Mouse (Mus musculus): ENCODE results near the gene Olfr1198. TPM values are rescaled to one million over a fixed set of nuclear protein-coding genes. Genes with fewer than 3 reads are reported as not detected.

Gene Olfr1198
- not detected in 2 replicates for total RNA-seq (2023)

DNA sequence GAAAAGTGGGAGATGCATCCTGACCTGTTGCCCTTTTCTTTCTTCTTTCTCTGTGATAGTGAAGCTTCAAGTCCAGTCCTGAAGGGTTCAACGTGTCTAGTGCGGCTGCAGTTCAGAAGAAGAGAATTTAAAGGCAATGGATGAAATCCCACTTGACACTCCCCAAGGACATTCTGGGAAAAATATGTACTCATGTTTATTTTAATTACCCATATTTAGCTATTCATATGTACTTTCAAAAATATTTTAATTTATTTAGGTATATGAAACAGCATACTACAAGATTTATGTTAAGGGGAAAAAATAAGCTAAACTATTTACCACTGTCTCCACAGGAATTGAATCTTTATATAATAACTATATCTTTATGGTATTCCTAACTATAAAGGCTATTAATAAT, at the start of gene Olfr1198:
TSS of gene Olfr1198 (minus strand) at position 101 of the 400 bp plus-strand sequence.

GRCm38 (mm10) chr2:88792736-88793135, 41.6 kb upstream of the Olfr1198 start, which contains the start of gene Olfr1201:
TSS of gene Olfr1201 (plus strand) at chr2:88793036.

DNA sequence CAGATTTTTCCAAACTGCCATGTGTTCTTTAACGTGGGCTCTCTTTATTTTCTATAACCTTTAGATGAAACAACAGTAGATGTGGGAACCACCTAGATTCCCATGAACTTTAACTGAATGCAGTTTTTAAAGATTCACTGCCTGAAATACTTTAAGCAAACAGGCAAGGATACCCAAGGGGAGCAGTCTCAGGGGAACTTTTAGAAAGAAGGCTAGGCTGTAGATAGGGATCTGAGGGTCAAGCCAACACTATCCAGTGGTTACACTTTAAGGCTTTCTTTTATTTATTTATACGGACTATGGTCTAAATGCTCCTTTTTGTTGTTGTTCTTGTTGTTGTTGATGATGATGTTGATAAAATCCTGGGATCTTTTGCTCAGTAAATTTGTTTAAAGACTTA, 19.2 kb upstream of the Olfr1198 start, which contains the start of gene Olfr1200:
TSS of gene Olfr1200 (minus strand) at position 101 of the 400 bp plus-strand sequence.

GRCm38 (mm10) chr2:88760369-88760768, 9.2 kb upstream of the Olfr1198 start, which contains the start of gene Olfr1199:
TSS of gene Olfr1199 (minus strand) at chr2:88760469.

GRCm38 (mm10) chr2:88732266-88732665, 18.9 kb downstream of the Olfr1198 start, which contains the start of gene Olfr1197:
TSS of gene Olfr1197 (minus strand) at chr2:88732366.

DNA sequence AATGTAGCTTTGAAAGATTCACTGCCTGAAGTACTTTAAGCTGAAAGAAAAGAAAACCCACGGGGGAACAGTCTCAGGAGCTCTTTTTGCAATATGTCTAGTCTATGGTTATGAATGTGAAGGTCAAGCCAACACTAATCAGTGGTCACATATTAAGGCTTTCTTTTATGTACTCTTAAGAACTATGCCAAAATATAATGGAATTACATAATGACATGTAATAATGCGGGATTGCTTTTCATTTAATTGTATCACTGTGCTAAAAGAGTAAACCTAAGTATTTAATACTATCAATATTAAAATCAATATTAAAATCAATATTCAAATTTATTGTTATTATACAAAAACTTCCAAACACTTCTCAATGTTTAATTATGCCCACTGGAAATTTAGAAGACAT, 46.7 kb downstream of the Olfr1198 start, which contains the start of gene Olfr1196:
TSS of gene Olfr1196 (minus strand) at position 101 of the 400 bp plus-strand sequence.

Other genes starting within 250 kb of the Olfr1198 start
- not detected in 2 replicates for gene Olfr1186, start 232.8 kb downstream of the Olfr1198 start, total RNA-seq (2023)
- gene Olfr1188, start 194.4 kb downstream of the Olfr1198 start, total RNA-seq (2023): not detected in 2 replicates
- not detected in 2 replicates for gene Olfr1189, start 164.9 kb downstream of the Olfr1198 start, total RNA-seq (2023)
- gene Olfr1191-ps1, start 110.8 kb downstream of the Olfr1198 start, total RNA-seq (2023): 0.06 TPM in 1 of 2 replicates, not detected in the other
- gene Olfr1192-ps1, start 102.9 kb downstream of the Olfr1198 start, total RNA-seq (2023): not detected in 2 replicates
- not detected in 2 replicates for gene Olfr1193, start 75.7 kb downstream of the Olfr1198 start, total RNA-seq (2023)
- not detected in 2 replicates for gene Olfr1195, start 62.2 kb downstream of the Olfr1198 start, total RNA-seq (2023)
- not detected in 2 replicates for gene Olfr1196, start 46.8 kb downstream of the Olfr1198 start, total RNA-seq (2023)
- not detected in 2 replicates for gene Olfr1197, start 19.0 kb downstream of the Olfr1198 start, total RNA-seq (2023)
- not detected in 2 replicates for gene Olfr1199, start 9.1 kb upstream of the Olfr1198 start, total RNA-seq (2023)
- not detected in 2 replicates for gene Olfr1200, start 19.1 kb upstream of the Olfr1198 start, total RNA-seq (2023)
- gene Olfr1201, start 41.7 kb upstream of the Olfr1198 start, total RNA-seq (2023): not detected in 2 replicates
- not detected in 2 replicates for gene Olfr1202, start 63.1 kb upstream of the Olfr1198 start, total RNA-seq (2023)
- not detected in 2 replicates for gene Olfr1205, start 78.4 kb upstream of the Olfr1198 start, total RNA-seq (2023)
- not detected in 2 replicates for gene Olfr1204, start 97.9 kb upstream of the Olfr1198 start, total RNA-seq (2023)
- gene Olfr1206, start 111.9 kb upstream of the Olfr1198 start, total RNA-seq (2023): not detected in 2 replicates
- not detected in 2 replicates for gene Olfr1208, start 150.9 kb upstream of the Olfr1198 start, total RNA-seq (2023)
- gene Olfr1209, start 163.8 kb upstream of the Olfr1198 start, total RNA-seq (2023): not detected in 2 replicates
- not detected in 2 replicates for gene Olfr1211, start 186.7 kb upstream of the Olfr1198 start, total RNA-seq (2023)
- gene Olfr1212, start 202.6 kb upstream of the Olfr1198 start, total RNA-seq (2023): not detected in 2 replicates
- not detected in 2 replicates for gene Gm13762, start 228.9 kb upstream of the Olfr1198 start, total RNA-seq (2023)
- not detected in 2 replicates for gene Olfr1214, start 241.3 kb upstream of the Olfr1198 start, total RNA-seq (2023)